Mouse (Mus musculus) lung, postnatal 14 days (tissue): ENCODE data around the gene Tomm20l.

Experiments
- DNase-seq: peaks from one replicate; pipeline ENCODE4 v3.0.0; 2021

The Tomm20l gene

GRCm38 (mm10) chr12:71157974-71158373 lies 46.7 kb downstream of the Tomm20l start:
- DNase-seq: no peak

GRCm38 (mm10) chr12:71164410-71164809 lies 53.2 kb downstream of the Tomm20l start:
- no peak for DNase-seq

GRCm38 (mm10) chr12:71169911-71170310 lies 58.7 kb downstream of the Tomm20l start:
- no peak for DNase-seq
